Mouse (Mus musculus): ENCODE measurements around the gene Acaca.

The Acaca gene

DNA sequence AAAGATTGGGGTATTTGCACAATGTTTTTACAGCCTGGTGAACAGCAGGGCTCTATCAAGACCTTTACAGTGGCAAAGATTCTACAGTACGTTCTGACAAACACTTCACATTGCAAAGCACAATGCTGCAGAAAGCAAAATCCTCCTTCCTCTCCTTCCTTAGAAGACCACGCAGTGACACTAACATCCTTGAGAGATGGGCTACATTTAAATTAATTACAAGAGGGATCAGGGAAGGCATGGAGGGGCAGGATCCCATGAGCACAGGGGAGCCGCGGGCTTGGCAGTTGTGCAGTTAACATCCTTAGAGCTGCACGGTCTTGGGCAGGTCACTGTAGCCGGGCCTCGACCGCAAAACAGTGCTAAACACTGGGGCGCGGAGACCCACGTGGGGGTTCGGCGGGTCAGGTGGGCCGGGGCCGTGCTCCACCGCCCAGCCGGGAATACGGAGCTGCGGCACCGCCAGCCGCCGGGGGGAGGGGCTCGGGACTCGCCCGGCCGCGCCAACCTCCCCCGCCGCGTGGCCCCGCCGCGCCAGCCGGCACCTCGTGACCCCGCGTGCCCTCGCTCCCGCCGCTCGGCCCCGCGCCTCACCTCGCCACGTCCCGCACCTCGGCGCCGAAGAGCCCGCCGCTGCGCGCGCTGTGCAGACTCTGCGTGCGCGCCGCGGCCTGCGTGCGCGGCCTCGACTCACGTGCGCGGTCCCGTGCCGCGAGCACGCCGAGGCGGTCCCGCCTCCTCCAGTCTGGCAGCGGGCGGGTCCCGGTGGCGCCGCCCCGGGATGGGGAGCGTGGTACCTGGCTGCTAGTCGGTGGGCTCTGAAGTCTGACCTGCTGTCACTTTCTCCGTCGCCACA lies at the start of gene Acaca, which contains the start of gene Tada2a:
Gene Acaca (plus strand): TSS at position 730 of the 856 bp plus-strand sequence.
Gene Tada2a (minus strand): TSS at position 658 of the 856 bp plus-strand sequence.
- DNase-seq, result peak; percentile 82

DNA sequence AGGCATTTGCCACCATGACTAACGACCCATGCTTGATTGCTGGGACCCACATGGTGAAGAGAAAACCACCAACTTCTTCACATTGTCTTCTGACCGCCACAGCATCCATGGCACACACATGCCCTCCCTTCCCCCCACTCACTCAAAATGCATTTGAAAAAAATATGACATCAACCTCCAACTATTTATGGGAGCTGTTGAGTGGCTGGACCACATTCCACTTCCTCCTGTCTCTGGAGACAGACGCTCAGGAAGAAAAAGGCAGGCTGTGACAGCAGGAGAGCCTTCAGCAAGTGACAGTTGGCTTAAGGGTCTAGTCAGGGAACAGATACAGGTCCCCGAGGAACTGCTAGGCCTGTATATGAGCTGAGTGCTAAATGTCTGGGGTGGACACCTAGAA lies 49.6 kb upstream of the Acaca start:
- no peak for DNase-seq

DNA sequence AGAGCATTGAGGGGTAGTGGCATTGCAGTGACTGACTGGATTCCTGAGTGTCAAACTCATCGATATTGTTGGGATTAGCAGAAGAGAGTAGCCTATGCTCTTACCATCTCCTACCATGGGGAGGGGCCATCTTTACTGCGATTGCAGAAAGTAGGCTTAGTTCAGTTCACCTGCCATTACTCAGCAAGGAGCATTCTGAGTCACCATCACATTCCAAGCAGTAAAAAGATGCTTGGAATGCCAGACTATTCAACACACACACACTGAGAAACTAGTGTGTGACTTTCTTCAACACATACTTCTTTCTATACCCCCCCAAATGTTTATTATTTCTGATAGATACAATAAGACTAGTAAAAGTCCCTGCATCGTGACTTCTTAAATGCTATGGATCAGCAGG lies 49.1 kb upstream of the Acaca start:
- DNase-seq, result no peak

DNA sequence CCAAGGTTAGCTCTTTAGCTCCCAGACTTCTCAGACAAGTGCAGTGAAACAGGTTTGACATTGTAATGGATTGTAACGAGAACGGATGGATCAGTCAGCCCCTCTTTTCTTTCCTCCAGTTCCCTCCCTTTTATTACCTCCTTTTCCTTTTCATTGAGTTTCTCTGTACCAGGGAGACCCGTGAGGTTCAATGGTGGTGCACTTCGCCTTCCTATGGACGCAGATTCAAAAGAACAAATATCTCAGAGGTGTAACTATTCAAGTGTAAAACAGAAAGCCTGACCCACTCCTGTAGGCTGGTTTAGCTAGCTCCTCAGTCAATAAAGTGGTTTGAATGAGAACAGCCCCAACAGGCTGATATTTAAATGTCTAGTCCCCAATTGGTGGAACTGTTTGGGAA lies 47.6 kb upstream of the Acaca start:
- DNase-seq, result no peak

DNA sequence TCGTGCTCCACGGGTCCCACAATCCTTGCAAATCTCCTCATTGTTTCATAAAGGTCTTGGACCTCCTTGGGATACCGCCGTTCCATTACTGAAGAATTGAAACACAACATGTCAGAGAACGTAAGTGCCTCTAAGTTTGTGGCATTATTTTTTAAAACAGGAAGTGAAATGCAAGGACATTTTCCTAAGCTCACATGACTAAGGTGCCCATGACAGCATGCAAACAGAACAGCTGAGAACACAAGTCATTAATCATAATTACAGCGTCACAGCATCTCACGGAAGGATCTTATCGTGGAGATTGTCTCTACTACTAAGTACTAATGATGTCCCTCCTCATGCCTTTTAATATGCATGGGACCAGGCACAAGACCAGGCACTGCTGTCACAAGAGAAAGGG lies 38.9 kb upstream of the Acaca start:
- no peak for DNase-seq

DNA sequence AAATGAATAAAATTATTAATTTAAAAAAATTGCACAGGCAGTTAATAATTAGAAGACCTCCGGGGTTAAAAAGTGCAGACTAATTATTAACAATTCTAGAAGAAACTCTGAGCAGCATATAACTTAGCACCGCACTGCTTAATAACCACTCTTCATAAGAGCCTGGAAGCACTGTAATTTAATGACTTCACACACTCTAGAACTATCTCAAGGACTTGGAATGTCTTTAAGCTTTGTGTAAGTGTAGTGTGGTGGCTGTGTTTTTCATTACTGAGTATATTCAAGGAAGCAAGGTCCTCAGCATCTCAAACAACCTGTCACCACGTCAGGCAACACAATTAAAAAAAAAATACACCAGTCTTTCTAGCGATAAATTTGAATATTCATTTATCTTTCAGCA lies 34.4 kb upstream of the Acaca start:
- no peak for DNase-seq

DNA sequence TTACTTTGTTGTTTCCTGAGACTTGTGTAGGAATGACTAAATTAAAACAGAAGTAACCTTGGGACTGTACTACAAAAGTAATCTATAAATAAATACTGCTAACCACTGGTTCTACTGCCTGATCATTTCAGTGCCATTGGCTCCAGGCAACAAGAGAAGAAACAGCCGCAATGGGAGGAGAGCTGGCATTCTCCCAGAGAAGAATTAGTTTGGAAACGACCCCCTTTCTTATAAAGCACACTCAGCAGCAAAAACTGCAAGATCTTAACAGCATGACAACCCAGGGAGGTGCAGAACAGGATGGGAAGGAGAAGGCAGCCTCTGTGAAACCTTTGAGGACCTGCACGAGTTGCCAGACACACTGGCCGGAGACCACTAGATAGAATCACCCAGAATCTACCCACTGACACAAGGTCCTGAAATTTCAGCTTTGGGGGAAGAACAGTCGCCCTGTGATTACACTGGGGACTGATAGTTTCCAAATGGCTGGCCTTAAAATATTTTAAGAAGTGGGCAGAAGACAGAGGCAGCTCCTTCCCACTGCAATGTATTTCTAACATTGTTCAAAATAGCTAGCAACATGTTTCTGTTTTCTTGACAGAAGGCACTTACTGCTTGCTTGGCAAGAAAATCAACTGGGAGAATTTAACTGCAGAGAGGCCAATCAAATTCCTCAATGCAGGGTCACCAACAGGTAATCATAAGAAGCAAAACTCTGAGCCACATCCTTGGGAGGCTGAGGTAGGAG lies 32.0 kb upstream of the Acaca start:
- no peak for DNase-seq

DNA sequence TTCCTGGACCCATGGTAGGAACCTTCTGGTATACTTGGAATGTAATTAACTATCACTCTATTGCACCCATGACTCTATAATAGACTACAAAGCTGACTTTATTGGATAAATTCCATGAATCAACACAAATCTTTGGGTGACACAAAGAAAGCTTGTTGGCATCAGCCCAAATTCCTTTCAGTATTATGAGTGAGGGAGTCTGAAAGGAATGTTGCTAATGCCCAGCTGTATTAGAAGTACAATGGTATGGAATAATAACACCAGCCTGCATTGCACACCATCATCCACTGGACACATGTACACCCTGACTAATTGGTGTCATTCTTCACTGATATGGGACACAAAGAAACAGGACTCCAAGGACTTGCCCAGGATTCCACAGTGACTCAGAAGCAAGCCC lies 28.3 kb upstream of the Acaca start:
- no peak for DNase-seq

DNA sequence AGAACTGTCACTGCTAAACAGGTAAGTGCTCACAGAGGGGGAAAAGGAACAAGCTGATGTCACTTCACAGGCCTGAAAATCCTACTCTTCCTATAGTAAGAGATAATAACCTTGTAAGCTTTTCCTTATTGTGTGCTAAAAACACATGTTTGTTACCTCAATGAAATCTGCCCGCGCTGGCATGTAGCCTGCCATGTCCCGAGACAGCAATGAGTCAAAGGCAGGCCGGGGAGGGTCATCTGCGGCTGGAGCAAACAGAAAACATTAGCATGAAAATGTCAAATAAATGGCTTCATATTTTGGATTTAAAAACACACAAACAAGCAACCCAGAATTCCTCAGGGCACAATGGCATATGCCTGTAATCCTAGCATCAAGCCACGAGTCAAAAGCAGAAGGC lies 25.4 kb upstream of the Acaca start:
- DNase-seq, result no peak

DNA sequence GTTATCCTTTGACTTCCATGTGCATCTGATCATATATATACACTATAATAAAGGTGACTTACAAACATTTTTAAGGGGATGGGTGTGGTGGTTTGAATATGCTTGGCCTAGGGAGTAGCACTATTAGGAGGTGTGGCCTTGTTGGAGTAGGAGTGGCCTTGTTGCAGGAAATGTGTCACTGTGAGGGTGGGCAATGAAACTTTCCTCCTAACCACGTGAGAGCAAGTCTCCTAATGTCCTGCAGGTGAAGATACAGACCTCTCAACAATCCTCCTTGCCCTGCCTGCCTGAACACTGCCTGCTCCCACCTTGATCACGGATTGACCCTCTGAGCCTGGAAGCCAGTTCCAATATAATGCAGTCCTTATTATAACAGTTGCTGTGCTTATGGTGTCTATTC lies 22.3 kb upstream of the Acaca start:
- no peak for DNase-seq

DNA sequence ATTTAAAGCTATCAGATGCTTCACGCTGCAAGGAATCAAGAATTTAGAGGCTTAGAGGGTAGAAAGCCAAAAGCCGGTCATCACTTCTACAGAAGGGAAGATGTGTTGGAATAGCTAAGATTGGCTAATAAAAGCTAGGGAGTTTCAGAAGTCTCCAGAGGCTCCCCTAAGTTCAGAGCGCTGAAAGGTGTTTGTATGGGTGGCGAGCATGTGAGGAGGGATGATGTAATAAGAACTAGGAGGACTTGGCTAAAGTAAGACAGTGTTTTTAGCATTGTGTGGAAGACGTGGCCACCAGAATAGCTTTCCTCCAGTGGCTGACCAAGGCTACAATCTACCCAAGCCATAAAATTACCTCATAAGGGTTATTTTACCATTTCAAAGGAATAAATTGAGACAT lies 15.8 kb upstream of the Acaca start:
- no peak for DNase-seq

DNA sequence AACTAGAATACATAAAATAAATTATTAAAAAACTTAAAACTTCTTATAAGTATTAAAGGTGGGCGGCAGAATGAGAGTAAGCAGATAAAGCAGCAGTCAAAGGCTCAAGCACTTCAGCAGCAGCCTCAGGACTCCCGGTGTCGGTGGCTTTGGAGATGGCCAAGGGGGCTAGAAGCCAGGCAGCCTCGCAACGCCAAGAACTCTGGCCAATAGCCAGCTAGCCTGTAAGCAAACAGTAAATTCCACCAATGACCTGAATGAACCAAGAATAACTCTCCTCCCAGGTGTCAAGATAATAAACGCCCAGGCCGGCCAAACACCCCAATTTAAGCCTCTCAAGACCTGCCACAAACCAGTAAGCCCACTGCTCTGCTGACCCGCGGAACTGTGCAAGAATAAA lies 13.8 kb upstream of the Acaca start:
- no peak for DNase-seq

DNA sequence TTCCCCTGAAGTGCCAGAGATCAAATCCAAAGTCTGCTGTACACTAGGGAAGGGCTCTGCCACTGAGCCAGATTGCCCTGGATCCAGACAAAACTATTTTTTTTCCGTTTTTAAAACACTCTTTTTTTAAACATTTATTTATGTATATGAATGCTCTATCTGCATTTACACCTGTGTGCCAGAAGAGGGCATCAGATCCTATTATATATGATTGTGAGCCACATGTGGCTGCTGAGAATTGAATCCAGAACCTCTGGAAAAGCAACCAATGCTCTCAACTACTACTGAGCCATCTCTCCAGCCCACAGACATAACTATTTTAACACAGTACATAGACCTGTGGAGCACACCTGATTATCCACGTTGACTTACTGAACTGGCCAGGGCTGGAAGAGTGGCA lies 13.3 kb upstream of the Acaca start:
- DNase-seq, result no peak

DNA sequence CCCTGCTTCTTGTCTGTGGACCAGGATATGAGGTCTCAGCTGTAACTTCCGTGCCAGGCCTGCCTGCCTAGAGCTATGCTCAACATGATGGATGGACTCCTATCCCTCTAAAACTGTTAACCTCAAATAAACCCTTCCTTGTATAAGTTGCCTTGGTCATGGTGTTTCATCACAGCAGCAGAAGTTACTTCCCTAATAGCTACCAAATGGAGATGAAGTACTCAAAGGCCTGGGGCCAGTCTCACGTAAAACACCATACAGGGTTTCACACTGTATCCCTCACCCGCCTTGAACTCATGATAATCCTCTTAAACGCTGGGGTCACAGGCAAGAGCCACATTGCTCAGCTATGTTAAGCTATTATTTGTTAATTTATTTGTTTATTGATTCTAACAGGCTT lies 12.0 kb upstream of the Acaca start:
- no peak for DNase-seq

DNA sequence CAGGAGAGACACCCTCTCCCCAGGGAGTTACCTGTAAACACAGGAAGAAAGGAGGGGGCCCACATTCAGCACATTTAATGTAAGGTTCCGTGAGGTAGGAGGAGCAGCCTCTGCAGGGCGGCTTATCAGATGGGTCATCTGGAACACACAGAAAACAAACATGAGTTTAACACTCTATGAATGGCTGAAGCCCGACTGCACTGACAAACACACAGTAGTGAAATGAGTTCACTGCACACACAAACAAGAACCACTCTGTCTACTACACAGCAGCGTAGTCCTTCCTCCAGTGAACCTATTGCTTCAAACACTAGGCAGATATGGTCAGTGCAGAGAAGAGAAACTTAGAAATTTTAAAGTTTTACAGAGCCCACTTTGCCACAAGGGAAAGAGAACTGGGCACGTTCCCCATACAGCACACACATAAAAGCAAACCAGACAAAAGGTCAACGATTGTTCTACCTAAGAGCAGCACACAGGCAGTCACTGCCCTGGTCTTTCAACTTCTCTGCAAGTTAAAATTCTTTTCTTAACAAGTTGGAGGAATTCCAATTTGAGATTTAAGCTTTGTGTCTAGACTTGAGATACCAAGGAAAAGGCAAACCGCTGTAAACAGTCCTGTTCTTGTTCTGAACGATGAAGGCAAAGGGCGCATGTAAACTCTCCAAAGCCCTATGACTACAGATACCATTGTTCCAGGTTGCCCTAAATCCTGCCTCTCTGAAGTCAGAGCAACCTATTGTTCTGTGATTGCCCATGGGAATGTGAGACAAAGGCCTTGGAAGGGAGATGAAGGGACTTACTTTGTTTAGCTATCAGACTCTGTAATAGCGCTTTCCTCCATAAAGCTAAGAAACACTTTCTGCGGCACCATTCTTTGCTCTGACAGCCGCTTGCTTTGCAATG lies 8.2 kb upstream of the Acaca start:
- no peak for DNase-seq

DNA sequence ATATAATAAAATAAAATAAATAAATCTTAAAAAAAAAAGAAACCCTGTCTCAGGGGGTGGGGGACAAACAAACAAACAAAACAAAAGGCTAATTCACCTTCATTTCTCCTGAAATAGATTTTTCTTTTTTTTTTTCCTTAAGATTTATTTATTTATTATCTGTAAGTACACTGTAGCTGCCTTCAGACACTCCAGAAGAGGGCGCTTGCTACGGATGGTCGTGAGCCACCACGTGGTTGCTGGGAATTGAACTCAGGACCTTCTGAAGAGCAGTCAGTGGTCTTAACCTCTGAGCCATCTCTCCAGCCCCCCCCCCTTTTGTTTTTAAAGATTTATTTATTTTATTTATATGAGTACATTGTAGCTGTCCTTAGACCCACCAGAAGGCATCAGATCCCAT lies 1.5 kb upstream of the Acaca start:
- no peak for DNase-seq

DNA sequence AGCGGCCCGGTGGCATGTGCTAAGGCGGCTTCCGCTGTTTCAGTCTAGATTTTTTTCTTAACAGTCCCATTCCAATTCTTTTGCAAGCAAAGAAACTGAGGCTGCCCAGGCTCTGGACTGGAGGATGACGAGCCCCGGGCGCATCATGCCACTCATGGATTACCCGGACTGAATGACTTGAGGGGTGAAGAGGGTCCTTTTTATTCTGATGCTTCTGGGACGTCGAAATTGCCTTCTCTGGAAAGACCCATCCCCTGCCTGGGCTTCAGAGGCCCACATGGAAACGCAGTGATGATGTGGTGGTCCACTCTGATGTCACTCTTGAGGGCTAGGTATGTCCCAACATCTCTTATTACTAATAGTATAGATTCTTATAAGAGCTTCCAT lies 320 bp downstream of the Acaca start:
- DNase-seq, result no peak

DNA sequence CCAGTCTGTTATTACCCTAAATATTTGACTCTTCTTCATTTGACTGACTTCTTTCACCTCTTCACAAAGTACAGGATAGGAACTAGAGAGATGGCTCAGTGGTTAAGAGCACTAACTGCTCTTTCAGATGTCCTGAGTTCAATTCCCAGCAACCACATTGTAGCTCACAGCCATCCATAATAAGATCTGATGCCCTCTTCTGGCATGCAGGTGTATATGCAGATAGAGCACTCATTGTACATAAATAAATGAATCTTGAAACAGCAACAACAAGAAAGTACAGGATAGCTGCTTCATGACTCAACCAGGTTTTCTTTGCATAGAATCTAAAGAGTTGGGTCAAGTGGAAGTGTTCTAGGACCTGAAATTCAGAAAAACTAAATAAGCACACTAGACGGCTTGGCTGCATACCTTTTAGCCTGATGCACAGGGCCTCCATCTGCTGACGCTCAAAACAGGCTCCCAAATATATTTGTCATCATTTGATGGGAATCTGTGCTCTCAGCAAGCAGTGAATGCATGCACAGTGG lies 4.9 kb downstream of the Acaca start:
- DNase-seq, result no peak

DNA sequence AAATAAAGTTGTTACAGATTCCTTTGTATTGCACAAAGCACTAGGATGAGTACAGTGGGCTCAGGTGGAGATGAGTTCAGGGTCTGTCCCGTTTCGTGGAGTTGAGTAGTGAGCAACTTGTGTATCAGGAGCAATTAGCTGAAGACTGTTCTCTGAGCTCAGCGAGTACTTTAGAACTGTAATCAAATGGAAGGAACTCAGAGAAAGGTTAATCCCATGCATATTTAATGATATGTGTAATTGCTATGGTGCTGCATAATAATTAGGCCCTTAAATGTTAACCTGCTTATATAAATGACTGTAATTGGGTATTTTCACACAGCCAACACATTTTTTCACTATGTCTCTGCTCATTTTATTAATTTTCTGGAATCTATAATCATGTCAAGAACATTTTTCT lies 7.0 kb downstream of the Acaca start:
- DNase-seq, result no peak

DNA sequence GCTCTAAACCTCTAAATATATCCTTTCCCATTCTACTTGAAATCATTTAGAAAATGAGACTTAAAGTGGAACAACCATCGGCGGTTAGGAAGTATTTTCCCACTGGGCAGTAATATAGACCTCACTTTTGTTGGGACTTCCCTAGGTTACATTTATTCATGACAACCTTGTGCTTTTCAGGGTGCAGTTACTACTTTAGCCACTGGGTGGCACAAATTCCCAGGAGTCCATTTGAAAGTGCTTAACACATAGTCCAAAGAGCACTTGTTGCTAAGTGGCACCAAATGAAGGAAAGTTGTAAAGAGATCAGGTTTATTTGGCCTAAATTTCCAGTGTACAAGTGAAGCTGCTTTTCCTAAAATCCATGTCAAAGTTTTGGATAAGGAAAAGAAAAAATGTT lies 12.3 kb downstream of the Acaca start:
- DNase-seq, result peak; percentile 59

DNA sequence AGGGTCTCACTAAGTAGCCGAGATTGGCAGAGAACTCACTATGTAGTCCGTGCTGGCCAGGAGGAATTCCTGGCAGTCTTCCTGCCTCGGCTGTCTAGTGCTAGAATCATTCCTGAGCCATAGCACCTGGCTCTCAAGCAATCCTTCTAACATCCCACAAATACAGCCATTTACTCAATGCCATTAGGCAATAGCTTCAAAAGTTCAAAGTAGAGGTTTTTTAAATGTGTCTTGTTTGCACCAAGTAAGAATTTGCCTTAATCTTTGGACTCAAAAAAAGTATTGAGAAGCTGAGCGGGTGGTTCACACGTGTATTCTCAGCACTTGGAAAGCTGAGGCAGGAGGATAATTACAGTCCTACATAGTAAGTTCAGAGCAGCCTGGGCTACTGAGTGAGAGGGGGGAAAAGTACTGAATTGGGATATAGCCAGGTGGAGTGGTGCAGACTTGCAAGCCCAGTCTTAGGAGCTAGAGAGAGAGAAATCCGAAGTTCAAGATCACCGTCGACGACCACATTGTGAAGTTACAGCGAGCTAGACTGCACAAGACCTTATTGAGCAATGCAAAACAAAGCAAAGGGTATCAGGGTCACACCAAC lies 15.8 kb downstream of the Acaca start:
- DNase-seq, result no peak

DNA sequence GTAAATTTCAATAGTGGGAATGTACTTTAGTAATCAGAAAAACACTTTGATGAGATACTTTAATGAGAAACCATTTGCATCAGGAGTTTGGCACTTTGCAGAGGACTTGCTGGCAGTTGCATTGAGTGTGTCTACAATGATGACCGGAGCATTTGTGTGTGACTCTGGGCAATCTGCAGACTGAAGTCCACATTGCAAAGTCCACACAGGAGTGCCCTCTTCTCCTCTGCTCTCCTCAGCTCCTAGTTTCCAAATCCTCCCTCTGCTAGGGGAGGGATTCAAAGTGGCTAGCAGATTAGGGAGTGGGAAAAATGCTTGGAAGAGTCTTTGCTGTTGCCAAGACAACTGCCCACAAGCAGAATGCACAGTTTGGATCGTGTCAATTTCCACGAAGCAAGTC lies 16.6 kb downstream of the Acaca start:
- DNase-seq, result no peak

DNA sequence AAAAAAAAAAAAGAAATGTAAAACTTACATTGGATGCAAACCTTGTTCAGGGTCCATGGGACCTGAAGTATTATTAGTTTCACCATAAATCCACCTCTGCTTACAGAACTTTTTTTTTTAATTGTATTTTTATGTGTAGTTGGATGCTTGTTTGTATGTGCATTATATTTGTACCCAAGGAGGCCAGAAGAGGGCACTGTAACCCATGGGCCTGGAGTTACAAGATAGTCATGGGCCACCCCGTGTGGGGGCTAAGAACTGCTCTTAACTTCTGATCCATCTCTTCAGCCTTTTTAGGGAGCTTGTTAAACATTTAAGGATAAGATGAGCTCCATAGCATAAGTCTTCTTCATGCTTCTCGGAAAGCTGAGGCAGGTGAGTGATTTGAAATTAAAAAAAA lies 21.4 kb downstream of the Acaca start:
- no peak for DNase-seq

Measured in right cerebral cortex, postnatal 4 days (tissue).